Mouse (Mus musculus) E14TG2a.4 (cell line): ENCODE data around the gene Lrrk1.

Source experiments
- CTCF ChIP-seq: conservative IDR thresholded peaks from 2 replicates; pipeline ENCODE4 v1.5.1; 2014; ENCODE audit warnings: low read length
- NANOG ChIP-seq: IDR thresholded peaks from 2 replicates; pipeline ENCODE4 v1.6.1; 2014; ENCODE audit warnings: borderline replicate concordance, low read length, mixed read lengths
- POU5F1 ChIP-seq: IDR thresholded peaks from 2 replicates; pipeline ENCODE4 v1.6.1; 2014; ENCODE audit warnings: low read length, borderline replicate concordance

GRCm38 (mm10) chr7:66325419-66326053 is 62.6 kb downstream of the Lrrk1 start:
- TF ChIP-seq CTCF, result no peak
- TF ChIP-seq NANOG, result no peak
- TF ChIP-seq POU5F1, result no peak
